Mouse (Mus musculus): ENCODE results near the gene Ganc. TPM values are rescaled to one million over a fixed set of nuclear protein-coding genes. Genes with fewer than 3 reads are reported as not detected.

Ganc gene
- total RNA-seq (2017): 17.2 and 28.5 TPM in 2 replicates

DNA sequence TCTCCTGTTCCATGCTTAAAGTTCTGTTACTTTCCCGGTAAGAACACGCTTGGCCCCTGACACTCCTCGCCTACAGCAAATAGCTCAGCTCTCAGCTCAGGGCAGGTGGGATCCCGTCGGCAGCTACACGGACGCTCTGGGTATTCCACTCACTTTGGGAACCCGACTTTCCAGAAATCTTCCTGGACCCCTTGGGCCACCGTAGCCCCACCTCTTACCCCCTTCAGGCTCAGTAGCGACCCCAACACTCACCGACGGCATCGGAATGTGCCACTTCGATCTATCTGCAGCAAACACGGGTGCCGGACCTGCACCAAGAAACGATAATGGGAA, at the start of gene Ganc:
TSS of gene Ganc (plus strand) at position 244 of the 333 bp plus-strand sequence.
- ATAC-seq (replicated peaks in 1 of 2; ENCODE audit: insufficient read depth in 1 of 2, low FRiP score in 2 of 2, low TSS enrichment in 1 of 2, low read depth in 1 of 2, poor library complexity in 2 of 2, severe bottlenecking in 2 of 2): peak; percentile 20 to 30

DNA sequence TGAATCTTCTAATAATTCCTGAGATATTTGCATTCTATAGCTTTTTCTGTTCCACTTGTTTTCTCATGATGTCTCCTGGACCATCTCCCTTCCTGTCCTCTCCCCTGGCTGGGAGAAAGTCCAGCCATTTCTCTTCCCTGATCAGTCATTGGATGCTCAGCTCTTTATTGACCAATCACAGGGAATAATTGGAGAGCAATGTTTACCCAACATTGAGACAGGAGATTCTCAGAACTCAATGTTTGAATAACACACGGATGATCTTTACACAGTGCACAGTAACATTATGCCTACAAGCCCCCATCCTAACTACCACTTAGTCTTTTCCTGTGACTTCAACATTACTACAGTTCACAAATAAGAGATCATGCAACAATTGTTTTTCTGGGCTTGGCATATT, 43.3 kb upstream of the Ganc start:
- ATAC-seq (replicated peaks in 1 of 2; ENCODE audit: insufficient read depth in 1 of 2, low FRiP score in 2 of 2, low TSS enrichment in 1 of 2, low read depth in 1 of 2, poor library complexity in 2 of 2, severe bottlenecking in 2 of 2): no peak

DNA sequence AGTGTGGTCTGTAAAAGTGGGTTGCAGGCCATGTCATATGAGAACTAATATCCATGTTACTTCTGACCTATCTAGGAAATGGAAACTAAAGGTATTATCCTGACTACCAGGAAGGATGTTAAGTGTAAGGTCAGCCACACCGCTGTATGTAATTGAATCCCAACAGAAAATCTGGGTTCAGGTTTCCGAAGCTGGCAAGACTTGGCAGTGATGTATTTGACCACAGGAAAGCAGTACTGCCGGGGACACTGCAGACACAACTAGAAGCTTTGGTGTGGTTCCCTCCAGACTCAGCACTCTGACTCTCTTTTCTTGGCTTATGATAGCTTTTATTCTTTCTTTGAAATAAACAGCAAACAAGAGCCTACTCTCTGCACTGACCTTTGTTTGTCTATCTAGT, 37.2 kb upstream of the Ganc start:
- ATAC-seq (replicated peaks in 1 of 2; ENCODE audit: insufficient read depth in 1 of 2, low FRiP score in 2 of 2, low TSS enrichment in 1 of 2, low read depth in 1 of 2, poor library complexity in 2 of 2, severe bottlenecking in 2 of 2): no peak

DNA sequence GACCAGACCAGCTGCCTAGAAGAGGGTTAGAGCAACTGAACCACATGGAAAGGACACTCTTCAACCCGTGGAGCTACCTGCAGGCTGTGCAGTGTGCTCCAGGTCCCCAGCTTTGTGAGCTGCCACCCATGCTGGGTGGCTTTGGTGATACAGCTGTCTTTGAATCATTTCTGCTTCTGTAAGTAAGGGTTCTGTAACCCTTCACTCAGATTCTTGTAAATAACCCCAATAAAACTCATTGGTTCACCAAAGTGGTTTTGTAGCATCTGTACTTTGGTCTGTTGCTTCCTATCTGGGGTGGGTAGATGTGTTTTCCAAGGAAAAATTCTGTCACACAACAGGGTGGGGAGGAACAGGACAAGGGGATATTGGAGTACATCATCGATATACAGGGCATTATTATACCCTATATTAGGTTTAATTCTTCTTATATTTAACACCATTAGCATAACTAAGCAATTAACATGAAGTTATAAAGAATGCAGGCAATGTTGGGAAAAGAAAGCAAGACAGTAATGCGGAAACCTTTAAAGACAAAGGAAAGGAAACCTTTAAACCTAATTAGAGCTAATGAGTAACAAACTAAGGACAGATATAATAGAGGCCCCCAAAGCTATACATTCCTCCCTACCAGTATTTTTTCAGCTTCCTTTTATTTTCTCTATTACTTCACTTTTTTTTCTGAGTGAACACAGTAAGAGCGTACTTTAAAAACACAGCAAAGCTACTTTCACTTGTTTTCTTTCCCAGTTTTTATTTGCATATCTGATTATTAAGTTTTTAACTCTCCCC, 36.1 kb upstream of the Ganc start:
- no peak for ATAC-seq (replicated peaks in 1 of 2; ENCODE audit: insufficient read depth in 1 of 2, low FRiP score in 2 of 2, low TSS enrichment in 1 of 2, low read depth in 1 of 2, poor library complexity in 2 of 2, severe bottlenecking in 2 of 2)

DNA sequence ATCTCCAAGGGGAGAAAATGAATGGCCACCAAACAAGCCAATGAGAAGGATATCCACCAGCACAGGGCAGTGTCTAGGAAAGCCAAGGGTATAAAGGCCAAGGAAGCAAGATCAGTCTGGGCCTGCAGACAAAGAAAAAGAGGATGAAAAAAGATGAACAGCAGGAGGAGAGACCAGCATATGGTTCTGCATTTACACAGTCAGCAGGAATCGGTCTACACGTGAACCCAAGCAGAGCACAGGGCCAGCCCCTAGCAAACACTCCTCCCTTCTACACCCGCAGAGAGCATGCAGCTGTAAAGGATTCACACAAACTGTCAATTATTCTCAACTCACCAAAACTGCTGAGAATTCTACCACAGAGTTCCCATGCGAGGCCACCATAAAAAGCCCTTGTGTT, 29.8 kb upstream of the Ganc start:
- no peak for ATAC-seq (replicated peaks in 1 of 2; ENCODE audit: insufficient read depth in 1 of 2, low FRiP score in 2 of 2, low TSS enrichment in 1 of 2, low read depth in 1 of 2, poor library complexity in 2 of 2, severe bottlenecking in 2 of 2)

DNA sequence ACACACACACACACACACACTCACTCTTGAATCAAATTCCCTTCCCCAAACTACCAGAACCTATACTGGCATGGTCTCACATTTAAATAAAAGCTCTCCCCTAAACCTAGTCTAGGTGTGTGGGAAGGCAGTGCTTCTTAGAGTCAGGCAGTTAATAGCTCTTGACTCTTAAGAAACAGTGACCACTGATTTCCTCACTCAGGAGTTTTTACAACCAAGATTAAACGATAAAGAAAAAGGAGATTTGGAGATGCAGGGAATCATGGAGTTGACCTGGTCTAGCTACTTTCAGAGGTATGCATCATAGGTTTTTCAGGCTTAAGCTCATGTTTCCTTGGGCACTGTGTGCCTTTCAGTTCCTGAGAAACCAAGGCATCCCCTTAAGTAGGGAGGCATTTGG, 17.4 kb upstream of the Ganc start:
- ATAC-seq (replicated peaks in 1 of 2; ENCODE audit: insufficient read depth in 1 of 2, low FRiP score in 2 of 2, low TSS enrichment in 1 of 2, low read depth in 1 of 2, poor library complexity in 2 of 2, severe bottlenecking in 2 of 2): no peak

DNA sequence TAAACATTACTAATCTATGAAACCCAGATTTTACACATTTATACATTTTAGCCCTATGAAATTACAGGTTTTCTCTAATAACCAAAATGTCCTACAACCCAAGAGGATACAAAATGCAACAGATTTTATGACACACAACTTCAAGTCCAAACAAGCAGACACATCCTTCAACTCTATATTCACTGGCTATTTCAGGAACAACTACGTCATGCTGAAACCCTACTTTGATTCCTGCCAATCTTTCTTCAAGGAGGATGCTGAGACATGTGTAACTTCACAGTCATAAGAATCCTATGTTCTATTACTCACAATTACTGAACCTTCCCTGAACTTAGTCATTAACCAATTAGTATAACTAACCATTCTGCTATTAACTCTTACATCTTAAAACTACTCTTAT, 16.4 kb upstream of the Ganc start:
- no peak for ATAC-seq (replicated peaks in 1 of 2; ENCODE audit: insufficient read depth in 1 of 2, low FRiP score in 2 of 2, low TSS enrichment in 1 of 2, low read depth in 1 of 2, poor library complexity in 2 of 2, severe bottlenecking in 2 of 2)

DNA sequence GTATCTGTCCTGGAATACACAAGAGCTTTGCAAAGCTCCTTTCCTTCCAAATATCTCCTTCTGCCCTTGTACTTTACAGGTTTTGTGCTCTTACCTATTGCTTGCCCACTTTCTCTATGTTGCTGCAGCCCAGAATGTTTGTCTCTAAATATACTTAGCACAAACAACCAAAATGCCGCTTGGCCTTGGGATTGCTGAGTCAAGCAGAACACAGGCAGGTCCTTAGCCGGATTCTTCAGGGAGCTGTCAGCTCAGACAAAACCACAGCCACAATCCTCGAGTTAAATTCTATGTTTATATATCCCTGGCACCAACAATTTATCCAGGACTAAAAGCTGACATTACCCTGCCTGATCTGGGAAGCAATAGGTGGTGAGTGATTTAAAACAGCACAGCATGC, 14.3 kb upstream of the Ganc start:
- no peak for ATAC-seq (replicated peaks in 1 of 2; ENCODE audit: insufficient read depth in 1 of 2, low FRiP score in 2 of 2, low TSS enrichment in 1 of 2, low read depth in 1 of 2, poor library complexity in 2 of 2, severe bottlenecking in 2 of 2)

DNA sequence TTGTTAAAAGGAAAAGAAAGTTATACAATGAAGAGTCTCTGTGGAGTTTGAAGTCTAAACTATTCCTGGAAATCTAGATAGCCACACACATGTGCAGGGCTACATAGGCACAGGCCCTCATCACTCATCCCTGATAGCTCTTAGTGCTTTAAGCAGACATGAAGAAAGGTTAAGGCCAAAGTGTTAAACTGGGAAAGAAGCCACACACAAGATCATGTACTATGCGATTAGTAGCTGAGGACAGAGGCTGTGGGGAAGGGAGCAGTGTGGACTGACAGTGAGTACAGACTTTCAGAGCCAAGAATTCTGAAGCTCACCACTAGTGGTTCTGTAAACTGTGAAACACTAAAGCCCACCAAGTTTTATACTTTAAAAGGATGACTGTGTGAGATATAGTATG, 12.8 kb upstream of the Ganc start:
- no peak for ATAC-seq (replicated peaks in 1 of 2; ENCODE audit: insufficient read depth in 1 of 2, low FRiP score in 2 of 2, low TSS enrichment in 1 of 2, low read depth in 1 of 2, poor library complexity in 2 of 2, severe bottlenecking in 2 of 2)

DNA sequence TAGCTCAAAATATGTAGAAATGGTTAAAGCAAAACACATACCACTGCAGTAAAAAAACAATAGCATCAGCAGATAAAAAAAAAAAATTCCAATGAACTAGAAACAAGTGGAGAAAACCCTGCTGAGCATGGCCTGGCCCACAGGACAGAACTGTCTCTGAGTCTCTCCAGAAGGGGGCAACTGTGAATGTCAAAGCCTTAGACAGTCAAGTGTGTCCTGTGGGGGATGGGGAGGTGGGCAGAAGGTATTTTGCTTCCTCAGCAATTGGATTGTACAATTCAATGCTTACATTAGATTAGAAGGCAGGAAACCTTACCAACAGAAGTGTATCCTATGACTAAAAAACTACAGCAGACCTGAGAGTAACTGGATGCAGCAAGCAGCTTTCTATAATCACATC, 11.3 kb upstream of the Ganc start:
- no peak for ATAC-seq (replicated peaks in 1 of 2; ENCODE audit: insufficient read depth in 1 of 2, low FRiP score in 2 of 2, low TSS enrichment in 1 of 2, low read depth in 1 of 2, poor library complexity in 2 of 2, severe bottlenecking in 2 of 2)

DNA sequence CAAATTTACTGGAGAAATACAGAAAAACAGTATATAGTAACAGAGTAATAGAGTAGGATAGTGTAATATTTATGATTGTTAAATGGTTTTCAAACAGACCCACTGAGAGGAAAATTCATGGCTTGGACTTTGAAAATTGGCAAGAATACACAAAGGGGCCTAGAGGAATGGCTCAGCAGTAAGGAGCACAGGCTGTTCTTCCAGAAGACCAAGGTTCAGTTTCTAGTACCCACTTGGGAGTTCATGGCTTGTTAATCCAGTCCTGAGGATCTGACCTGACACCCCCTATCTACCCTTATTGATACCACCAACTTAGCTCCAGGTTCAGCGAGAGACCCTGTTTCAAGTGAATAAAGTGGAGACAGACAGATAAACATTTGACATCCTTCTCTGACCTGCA, 5.7 kb upstream of the Ganc start:
- ATAC-seq (replicated peaks in 1 of 2; ENCODE audit: insufficient read depth in 1 of 2, low FRiP score in 2 of 2, low TSS enrichment in 1 of 2, low read depth in 1 of 2, poor library complexity in 2 of 2, severe bottlenecking in 2 of 2): no peak

DNA sequence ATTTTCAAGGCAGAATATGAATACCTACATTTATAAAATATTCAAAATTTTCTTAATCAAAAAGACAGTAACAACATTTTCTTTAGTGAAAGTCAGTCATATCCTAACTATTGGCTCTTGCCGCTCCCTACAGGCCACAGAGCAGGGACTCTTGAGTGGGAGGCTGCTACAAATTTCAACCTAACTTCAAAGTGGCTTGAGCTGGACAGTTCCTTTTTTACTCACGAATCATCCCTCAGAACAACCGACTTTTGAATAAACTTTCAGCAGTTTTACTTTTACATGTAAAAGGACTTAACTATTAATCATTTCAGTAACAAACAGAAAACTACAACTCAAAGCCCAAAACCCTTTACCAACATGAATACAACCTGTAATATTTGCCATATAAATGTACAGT, 883 bp upstream of the Ganc start:
- ATAC-seq (replicated peaks in 1 of 2; ENCODE audit: insufficient read depth in 1 of 2, low FRiP score in 2 of 2, low TSS enrichment in 1 of 2, low read depth in 1 of 2, poor library complexity in 2 of 2, severe bottlenecking in 2 of 2): no peak

DNA sequence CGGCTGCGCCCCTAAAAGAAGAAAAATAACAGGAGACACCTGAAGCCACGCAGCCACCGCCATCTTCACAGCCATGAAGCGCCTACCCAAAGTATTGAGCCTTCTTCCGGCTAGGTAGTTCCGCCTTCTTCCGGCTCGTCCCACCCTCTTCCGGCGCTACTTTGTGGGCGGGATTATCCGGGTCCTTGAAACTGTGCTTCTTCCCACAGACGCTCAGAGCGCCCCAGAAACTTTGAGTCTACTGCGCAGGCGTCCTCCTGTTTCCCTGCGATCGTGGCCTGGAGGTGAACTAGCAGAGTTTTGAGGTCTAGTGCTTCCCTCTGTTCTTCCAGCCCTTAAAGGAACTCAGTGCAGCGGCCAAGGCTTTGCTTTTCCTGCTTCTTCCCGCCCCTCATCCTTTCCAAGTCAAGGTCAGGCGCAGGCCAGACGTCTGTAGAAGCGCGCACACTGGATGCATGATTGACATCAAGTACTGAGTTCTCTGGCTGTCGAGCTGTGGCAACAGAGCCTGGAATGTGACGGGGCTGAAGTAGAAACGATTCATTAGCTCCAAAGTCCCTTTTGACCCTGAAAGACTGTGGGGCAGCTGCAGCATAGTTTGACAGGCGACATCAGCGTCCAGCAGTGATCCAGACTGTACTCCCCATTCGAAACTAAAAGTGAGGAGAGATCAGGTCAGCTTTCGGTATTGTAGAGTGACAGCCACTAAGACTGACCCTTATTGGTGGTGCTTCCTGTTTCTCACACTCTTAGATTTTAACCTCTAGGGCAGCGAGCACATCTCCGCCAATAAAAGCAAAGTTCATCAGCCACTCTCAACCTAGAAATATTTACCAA, 508 bp downstream of the Ganc start, which contains the start of gene Tmem87a:
TSS of gene Tmem87a (minus strand) at position 128 of the 837 bp plus-strand sequence.
- peak; percentile 94 to 99 for ATAC-seq (replicated peaks in 1 of 2; ENCODE audit: insufficient read depth in 1 of 2, low FRiP score in 2 of 2, low TSS enrichment in 1 of 2, low read depth in 1 of 2, poor library complexity in 2 of 2, severe bottlenecking in 2 of 2)

DNA sequence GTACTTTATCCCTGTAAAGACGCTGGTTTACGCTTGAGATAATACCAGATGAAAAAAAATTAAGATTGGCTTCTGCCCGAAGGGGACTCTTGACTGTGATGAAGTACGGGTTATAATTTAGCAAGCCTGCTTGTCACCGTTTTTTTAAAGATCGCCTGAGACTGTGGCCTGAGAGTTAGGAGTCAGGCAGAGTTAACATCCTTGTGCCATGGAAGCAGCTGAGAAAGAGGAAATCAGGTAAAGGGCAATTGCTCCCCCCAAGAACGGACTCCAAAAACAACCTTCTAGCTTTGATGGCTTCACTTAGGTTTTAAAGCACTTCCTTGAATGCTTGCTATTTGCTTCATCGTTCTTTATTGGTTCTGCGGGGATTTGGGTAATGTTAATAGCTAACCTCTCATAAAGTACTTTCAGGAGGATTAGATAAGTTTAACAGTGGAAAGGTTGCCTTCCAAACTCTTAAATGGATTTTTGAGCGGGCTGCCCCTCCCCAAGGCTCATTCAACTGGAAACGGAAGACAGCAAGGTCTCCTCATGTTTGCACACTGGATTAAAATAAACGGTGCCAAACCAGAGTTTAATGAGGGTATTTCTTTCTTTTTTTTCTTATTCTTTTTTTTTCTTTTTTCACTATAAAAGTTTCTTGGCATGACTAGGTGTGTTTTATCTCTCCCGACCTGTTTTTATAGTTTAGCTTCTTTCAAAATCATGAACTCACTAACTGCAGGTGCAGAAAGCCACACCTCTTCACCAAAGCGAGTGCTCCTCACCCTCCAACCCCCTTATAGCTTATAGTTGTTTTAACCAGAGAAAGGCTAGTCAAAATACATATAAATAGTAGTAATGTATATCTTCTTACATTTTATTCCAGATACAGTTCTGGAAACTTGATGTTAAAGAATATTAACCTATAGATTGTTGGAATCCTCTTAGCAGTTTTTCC, 1.4 kb downstream of the Ganc start:
- peak in 1 of 2 experiments; percentile 19; a peak in 1 of 4 replicates for ATAC-seq (replicated peaks in 1 of 2; ENCODE audit: insufficient read depth in 1 of 2, low FRiP score in 2 of 2, low TSS enrichment in 1 of 2, low read depth in 1 of 2, poor library complexity in 2 of 2, severe bottlenecking in 2 of 2)

DNA sequence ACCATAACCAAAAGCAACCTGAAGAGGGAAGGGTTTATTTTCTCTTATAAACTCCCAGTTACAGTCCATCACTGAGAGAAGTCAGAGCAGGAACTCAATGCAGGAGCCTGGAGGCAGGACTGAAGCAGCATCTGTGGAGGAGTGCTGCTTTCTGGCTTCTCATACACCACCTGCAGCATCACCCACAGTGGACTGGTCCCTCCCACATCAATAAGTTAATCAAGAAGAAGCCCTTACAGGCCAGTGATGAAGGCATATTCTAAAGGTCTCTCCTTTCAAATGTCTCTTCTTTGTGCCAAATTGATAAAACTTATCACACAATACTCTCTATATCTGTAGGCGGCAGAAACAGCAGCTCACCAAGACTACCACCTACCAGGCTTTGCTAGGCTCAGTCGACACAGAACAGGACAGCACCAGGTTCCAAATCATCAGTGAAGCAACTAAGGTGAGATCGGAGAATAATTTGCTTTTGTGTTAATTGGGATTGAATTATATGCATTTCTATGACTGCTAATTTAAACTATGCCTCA, 7.5 kb downstream of the Ganc start:
- ATAC-seq (replicated peaks in 1 of 2; ENCODE audit: insufficient read depth in 1 of 2, low FRiP score in 2 of 2, low TSS enrichment in 1 of 2, low read depth in 1 of 2, poor library complexity in 2 of 2, severe bottlenecking in 2 of 2): no peak; a peak in 1 of 4 replicates

DNA sequence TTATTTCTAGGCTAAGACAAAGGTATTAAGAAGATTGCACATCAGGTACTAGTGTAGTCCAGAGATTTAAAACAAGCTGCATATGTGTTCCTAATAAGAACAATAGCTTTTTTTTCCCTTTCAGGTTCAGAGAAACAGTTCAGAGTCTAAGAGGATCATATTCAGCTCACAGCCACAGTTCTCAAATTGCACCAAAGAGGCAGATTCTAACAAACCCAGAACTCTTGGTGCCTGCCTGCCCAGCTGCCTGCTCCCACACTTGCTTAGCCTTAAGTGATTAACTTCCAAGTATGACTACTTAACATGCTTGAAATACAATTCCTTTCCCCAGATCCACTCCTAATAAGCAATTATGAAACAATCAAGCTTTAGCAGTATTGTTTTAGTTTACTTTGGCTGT, 10.4 kb downstream of the Ganc start:
- ATAC-seq (replicated peaks in 1 of 2; ENCODE audit: insufficient read depth in 1 of 2, low FRiP score in 2 of 2, low TSS enrichment in 1 of 2, low read depth in 1 of 2, poor library complexity in 2 of 2, severe bottlenecking in 2 of 2): no peak

DNA sequence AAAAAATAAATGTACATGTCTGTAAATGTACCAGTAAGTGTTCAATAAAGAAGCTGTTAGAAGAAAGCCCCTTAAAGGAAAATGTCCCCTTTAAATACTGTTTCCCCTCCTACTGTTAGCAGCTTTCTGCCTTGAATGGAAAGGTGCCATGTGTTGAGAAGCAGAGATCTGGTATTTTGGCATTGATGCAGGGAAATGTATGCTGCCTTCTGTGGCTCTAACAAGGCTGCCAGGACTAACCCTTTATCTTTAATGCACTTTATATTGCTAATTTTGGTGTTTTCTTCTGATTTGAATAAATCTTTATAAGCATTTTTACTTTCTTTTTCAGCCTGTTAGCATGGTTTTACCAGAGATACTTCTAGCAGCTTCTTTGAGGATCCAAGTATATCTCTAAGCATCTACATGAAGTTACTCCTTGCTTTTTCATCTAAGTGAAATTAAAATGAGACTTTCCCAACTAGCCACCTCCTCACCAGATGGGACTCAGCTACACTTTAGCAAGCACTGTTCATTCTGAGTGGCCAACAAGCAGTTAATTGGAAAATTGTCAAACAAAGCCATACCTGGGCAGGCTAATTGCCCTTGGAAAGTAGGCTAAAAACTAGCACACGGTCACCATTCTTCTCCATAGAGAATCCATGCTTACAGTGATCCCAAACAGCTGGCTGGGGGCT, 11.2 kb downstream of the Ganc start:
- no peak for ATAC-seq (replicated peaks in 1 of 2; ENCODE audit: insufficient read depth in 1 of 2, low FRiP score in 2 of 2, low TSS enrichment in 1 of 2, low read depth in 1 of 2, poor library complexity in 2 of 2, severe bottlenecking in 2 of 2)

All from hematopoietic stem cell, adult 5-6 weeks (primary cell).